Mouse (Mus musculus): ENCODE measurements around the gene Cs.

DNA sequence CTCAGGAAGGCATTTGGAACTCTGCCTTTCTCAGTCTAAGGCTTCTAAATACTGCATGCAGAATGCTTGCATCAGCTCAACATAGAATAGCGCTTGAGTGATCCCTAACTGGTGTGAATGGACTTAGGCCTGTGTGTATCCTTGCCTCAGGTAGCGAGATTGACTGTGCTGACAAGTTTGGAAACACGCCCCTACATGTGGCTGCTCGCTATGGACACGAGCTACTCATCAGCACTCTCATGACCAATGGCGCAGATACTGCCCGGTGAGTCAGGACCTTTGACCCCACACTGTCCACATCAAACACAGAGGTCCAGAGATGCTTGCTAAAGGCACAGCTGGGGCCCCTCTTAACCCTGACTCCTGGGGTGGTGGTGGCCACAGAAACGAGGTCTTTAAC lies 44.9 kb downstream of the Cs start:
- no peak for TF ChIP-seq CTCF (IDR thresholded peaks at IDR 0.05; ENCODE audit: low read depth)
- no peak for TF ChIP-seq EP300 (optimal IDR thresholded peaks at IDR 0.05)
